Mouse (Mus musculus) cortical plate, adult 2 months (tissue): ENCODE data around the gene Ostf1.

Experiments
- CTCF ChIP-seq: fragments of 200-500 bp; IDR thresholded peaks from 2 replicates; pipeline ENCODE4 v1.5.1; 2011; ENCODE audit warnings: mild to moderate bottlenecking, control low read depth, low read length; ENCODE audit not compliant: insufficient read depth; ENCODE audit errors: extremely low read depth
- POLR2A ChIP-seq: fragments of 200-500 bp; IDR thresholded peaks from 2 replicates; pipeline ENCODE4 v1.6.1; 2011; ENCODE audit warnings: mild to moderate bottlenecking, low read length, control low read depth; ENCODE audit not compliant: insufficient read depth; ENCODE audit errors: extremely low read depth

GRCm38 (mm10) chr19:18619060-18619459 lies 12.6 kb downstream of the Ostf1 start:
- no peak for TF ChIP-seq CTCF
- no peak for TF ChIP-seq POLR2A
